Mouse (Mus musculus): ENCODE measurements around the gene Cyp2b13. TPM values are rescaled to one million over a fixed set of nuclear protein-coding genes. Genes with fewer than 3 reads are reported as not detected.
"Not testable (repeated sequence)": the region's sequence is repeated elsewhere in the genome, so short reads cannot be mapped to it uniquely, and the experiment has no call there.

Cyp2b13 gene
- not detected in 2 replicates for polyA plus RNA-seq (2016; fragmentation: Nextera tagmentation; extraction: Ambion mirVana)

GRCm38 (mm10) chr7:26061197-26061596, at the start of gene Cyp2b13:
Gene Cyp2b13 (plus strand): TSS chr7:26061497.
- not testable (repeated sequence) for H3K9ac ChIP-seq; ATAC-seq (ENCODE audit: insufficient number of reproducible peaks, low FRiP score); H3K4me2 ChIP-seq

GRCm38 (mm10) chr7:26019814-26020332, 41.4 kb upstream of the Cyp2b13 start:
- H3K4me1 ChIP-seq (replicated peaks); H3K36me3 ChIP-seq; H3K27me3 ChIP-seq (replicated peaks); H3K27ac ChIP-seq (ENCODE audit: poor library complexity, severe bottlenecking); H3K4me2 ChIP-seq; H3K9me3 ChIP-seq (replicated peaks); H3K9ac ChIP-seq; H3K4me3 ChIP-seq; ATAC-seq (ENCODE audit: insufficient number of reproducible peaks, low FRiP score): not testable (repeated sequence)
- whole genome bisulfite sequencing = 58% methylated on average over 1 of the region's 3 CpGs

More at GRCm38 (mm10) chr7:26061197-26061596, at the start of gene Cyp2b13:
- H3K27me3 ChIP-seq (replicated peaks); H3K4me1 ChIP-seq (replicated peaks); H3K4me3 ChIP-seq; H3K9me3 ChIP-seq (replicated peaks); H3K27ac ChIP-seq (ENCODE audit: poor library complexity, severe bottlenecking); H3K36me3 ChIP-seq: not testable (repeated sequence)
- 43% methylated on average over 1 of the region's 2 CpGs for WGBS

GRCm38 (mm10) chr7:26054885-26055630, 6.2 kb upstream of the Cyp2b13 start:
- not testable (repeated sequence) for H3K36me3 ChIP-seq; H3K27ac ChIP-seq (ENCODE audit: poor library complexity, severe bottlenecking); H3K4me1 ChIP-seq (replicated peaks); ATAC-seq (ENCODE audit: insufficient number of reproducible peaks, low FRiP score); H3K9me3 ChIP-seq (replicated peaks); H3K9ac ChIP-seq; H3K27me3 ChIP-seq (replicated peaks); H3K4me3 ChIP-seq; H3K4me2 ChIP-seq
- 75% methylated on average over 4 of the region's 4 CpGs for WGBS

GRCm38 (mm10) chr7:26071677-26072076, 10.4 kb downstream of the Cyp2b13 start:
- WGBS = 48% methylated on average over 29 of the region's 29 CpGs
- H3K36me3 ChIP-seq; ATAC-seq (ENCODE audit: insufficient number of reproducible peaks, low FRiP score); H3K4me1 ChIP-seq (replicated peaks); H3K27me3 ChIP-seq (replicated peaks); H3K27ac ChIP-seq (ENCODE audit: poor library complexity, severe bottlenecking); H3K9me3 ChIP-seq (replicated peaks); H3K4me2 ChIP-seq; H3K9ac ChIP-seq; H3K4me3 ChIP-seq: not testable (repeated sequence)

- WGBS = 47% methylated on average over 2 of the region's 2 CpGs
Measured at GRCm38 (mm10) chr7:26082595-26082994, 21.3 kb downstream of the Cyp2b13 start.

GRCm38 (mm10) chr7:26087391-26087790, 26.1 kb downstream of the Cyp2b13 start:
- Histone ChIP-seq H3K27ac (ENCODE audit: poor library complexity, severe bottlenecking) (no peak overlapping the region), H3K9me3 (replicated peaks) (peaks cover 15% of the 10 kb centered on the region), H3K4me2 (no peak overlapping the region), H3K4me3 (no peak overlapping the region), H3K36me3 (no peaks in the 10 kb centered on the region), H3K27me3 (replicated peaks) (no peaks in the 10 kb centered on the region), H3K9ac (no peak overlapping the region), H3K4me1 (replicated peaks) (no peaks in the 10 kb centered on the region)
- no peak for ATAC-seq (ENCODE audit: insufficient number of reproducible peaks, low FRiP score)
- 80% methylated on average over 1 of the region's 1 CpGs for WGBS

More at GRCm38 (mm10) chr7:26082595-26082994, 21.3 kb downstream of the Cyp2b13 start:
- Histone ChIP-seq H3K27me3 (replicated peaks) (no peaks in the 10 kb centered on the region), H3K9ac (no peak overlapping the region), H3K4me3 (no peak overlapping the region), H3K4me1 (replicated peaks) (no peaks in the 10 kb centered on the region), H3K9me3 (replicated peaks) (peaks cover 22% of the 10 kb centered on the region; the same call in 1 of the 2 replicates), H3K27ac (ENCODE audit: poor library complexity, severe bottlenecking) (no peak overlapping the region), H3K4me2 (no peak overlapping the region), H3K36me3 (no peaks in the 10 kb centered on the region)
- ATAC-seq (ENCODE audit: insufficient number of reproducible peaks, low FRiP score) = no peak

GRCm38 (mm10) chr7:26088578-26088977, 27.3 kb downstream of the Cyp2b13 start:
- H3K9me3 ChIP-seq (replicated peaks) = peaks cover 13% of the 10 kb centered on the region
- not testable (repeated sequence) for H3K27me3 ChIP-seq (replicated peaks); H3K4me1 ChIP-seq (replicated peaks); H3K4me2 ChIP-seq; H3K27ac ChIP-seq (ENCODE audit: poor library complexity, severe bottlenecking); H3K36me3 ChIP-seq; ATAC-seq (ENCODE audit: insufficient number of reproducible peaks, low FRiP score); H3K4me3 ChIP-seq; H3K9ac ChIP-seq

- no CpG with 5 or more reads among the region's 2 CpGs for WGBS
Measured at GRCm38 (mm10) chr7:26139623-26140022, 78.3 kb downstream of the Cyp2b13 start.

GRCm38 (mm10) chr7:26143657-26144056, 82.4 kb downstream of the Cyp2b13 start:
- not testable (repeated sequence) for ATAC-seq (ENCODE audit: insufficient number of reproducible peaks, low FRiP score); H3K4me2 ChIP-seq; H3K27ac ChIP-seq (ENCODE audit: poor library complexity, severe bottlenecking); H3K27me3 ChIP-seq (replicated peaks); H3K36me3 ChIP-seq; H3K9me3 ChIP-seq (replicated peaks); H3K9ac ChIP-seq; H3K4me1 ChIP-seq (replicated peaks); H3K4me3 ChIP-seq
- 71% methylated on average over 1 of the region's 3 CpGs for WGBS

More at GRCm38 (mm10) chr7:26139623-26140022, 78.3 kb downstream of the Cyp2b13 start:
- not testable (repeated sequence) for H3K4me2 ChIP-seq; H3K4me3 ChIP-seq; H3K4me1 ChIP-seq (replicated peaks); ATAC-seq (ENCODE audit: insufficient number of reproducible peaks, low FRiP score); H3K27ac ChIP-seq (ENCODE audit: poor library complexity, severe bottlenecking); H3K27me3 ChIP-seq (replicated peaks); H3K9ac ChIP-seq; H3K36me3 ChIP-seq; H3K9me3 ChIP-seq (replicated peaks)

Other genes with a start within 250 kb of the Cyp2b13 start
- gene Cyp2s1, start 244.6 kb upstream of the Cyp2b13 start, polyA plus RNA-seq (2016; fragmentation: Nextera tagmentation; extraction: Ambion mirVana) = 2.7 and 3.1 TPM in 2 replicates
- not detected in 2 replicates for gene Cyp2b10, start 163.9 kb upstream of the Cyp2b13 start, polyA plus RNA-seq (2016; fragmentation: Nextera tagmentation; extraction: Ambion mirVana)
- not detected in 2 replicates for gene Cyp2b9, start 111.9 kb downstream of the Cyp2b13 start, polyA plus RNA-seq (2016; fragmentation: Nextera tagmentation; extraction: Ambion mirVana)
- not detected in 2 replicates for gene Vmn1r184, start 198.8 kb downstream of the Cyp2b13 start, polyA plus RNA-seq (2016; fragmentation: Nextera tagmentation; extraction: Ambion mirVana)
- gene Cyp2a4, start 245.7 kb downstream of the Cyp2b13 start, polyA plus RNA-seq (2016; fragmentation: Nextera tagmentation; extraction: Ambion mirVana) = not detected in 2 replicates

All from heart, embryonic 12.5 days (tissue).